Mouse (Mus musculus): ENCODE results near the gene Sh3d19. TPM values are rescaled to one million over a fixed set of nuclear protein-coding genes. Genes with fewer than 3 reads are reported as not detected.

Gene Sh3d19
- 15.4 and 15.6 TPM in 2 replicates for polyA plus RNA-seq (2015; fragmentation: Nextera tagmentation; extraction: Ambion mirVana)

GRCm38 (mm10) chr3:85970742-85971598 is at the start of gene Sh3d19:
Sh3d19 (plus strand) TSS chr3:85971109.
- H3K36me3 ChIP-seq (replicated peaks) = no peaks in the 10 kb centered on the region

GRCm38 (mm10) chr3:85922331-85922730 is 48.6 kb upstream of the Sh3d19 start:
- no peak for ATAC-seq (replicated peaks)
- no peak overlapping the region for H3K4me3 ChIP-seq
- no peak overlapping the region for H3K9ac ChIP-seq
- no peaks in the 10 kb centered on the region for H3K36me3 ChIP-seq (replicated peaks)
- H3K27ac ChIP-seq = no peak overlapping the region
- H3K27me3 ChIP-seq (replicated peaks) = no peaks in the 10 kb centered on the region
- no peaks in the 10 kb centered on the region; the same call in 1 of the 2 replicates for H3K4me1 ChIP-seq
- 84% methylated on average over 3 of the region's 3 CpGs for WGBS
- H3K4me2 ChIP-seq = no peak overlapping the region
- no peaks in the 10 kb centered on the region for H3K9me3 ChIP-seq

More at GRCm38 (mm10) chr3:85970742-85971598, at the start of gene Sh3d19:
- WGBS = under 1% methylated on average over 65 of the region's 73 CpGs
- Histone ChIP-seq H3K9me3 (no peaks in the 10 kb centered on the region), H3K9ac (peak within 1 kb of the TSS; percentile 79), H3K4me2 (peak within 1 kb of the TSS; percentile 65), H3K4me3 (peak within 1 kb of the TSS; percentile 64), H3K4me1 (peaks cover 16% of the 10 kb centered on the region), H3K27ac (peak within 1 kb of the TSS; percentile 65), H3K27me3 (replicated peaks) (no peaks in the 10 kb centered on the region)
- peak; percentile 91 for ATAC-seq (replicated peaks)

- Histone ChIP-seq H3K27ac (no peak overlapping the region), H3K4me1 (no peaks in the 10 kb centered on the region; the same call in 1 of the 2 replicates), H3K36me3 (replicated peaks) (no peaks in the 10 kb centered on the region), H3K4me2 (no peak overlapping the region), H3K9ac (no peak overlapping the region), H3K27me3 (replicated peaks) (no peaks in the 10 kb centered on the region), H3K4me3 (no peak overlapping the region), H3K9me3 (no peaks in the 10 kb centered on the region)
- 77% methylated on average over 8 of the region's 8 CpGs for WGBS
- no peak for ATAC-seq (replicated peaks)
Observed at GRCm38 (mm10) chr3:85923343-85923742, 47.6 kb upstream of the Sh3d19 start.

- Histone ChIP-seq H3K9me3 (no peaks in the 10 kb centered on the region), H3K4me1 (no peaks in the 10 kb centered on the region; the same call in 1 of the 2 replicates), H3K4me2 (peak overlapping the region; percentile 40), H3K36me3 (replicated peaks) (no peaks in the 10 kb centered on the region), H3K27me3 (replicated peaks) (no peaks in the 10 kb centered on the region), H3K4me3 (0 out of 2 replicates have a peak overlapping the region, but pooled peaks have one; percentile 2), H3K27ac (no peak overlapping the region), H3K9ac (no peak overlapping the region)
- WGBS = 45% methylated on average over 18 of the region's 18 CpGs
- ATAC-seq (replicated peaks) = peak; percentile 73
Observed at GRCm38 (mm10) chr3:85923954-85924945, 46.7 kb upstream of the Sh3d19 start.

GRCm38 (mm10) chr3:85927296-85927695 is 43.6 kb upstream of the Sh3d19 start:
- Histone ChIP-seq H3K9me3 (no peaks in the 10 kb centered on the region), H3K36me3 (replicated peaks) (no peaks in the 10 kb centered on the region), H3K27ac (no peak overlapping the region), H3K4me1 (no peaks in the 10 kb centered on the region; the same call in 1 of the 2 replicates), H3K27me3 (replicated peaks) (no peaks in the 10 kb centered on the region), H3K4me3 (no peak overlapping the region), H3K9ac (no peak overlapping the region), H3K4me2 (no peak overlapping the region)
- no peak for ATAC-seq (replicated peaks)
- 80% methylated on average over 9 of the region's 9 CpGs for WGBS

- Histone ChIP-seq H3K4me3 (no peak overlapping the region), H3K9ac (no peak overlapping the region), H3K9me3 (no peaks in the 10 kb centered on the region), H3K36me3 (replicated peaks) (no peaks in the 10 kb centered on the region), H3K27me3 (replicated peaks) (no peaks in the 10 kb centered on the region), H3K4me2 (no peak overlapping the region), H3K27ac (no peak overlapping the region), H3K4me1 (no peaks in the 10 kb centered on the region; the same call in 1 of the 2 replicates)
- no peak for ATAC-seq (replicated peaks)
- WGBS = 75% methylated on average over 5 of the region's 5 CpGs
Observed at GRCm38 (mm10) chr3:85928140-85928611, 42.7 kb upstream of the Sh3d19 start.

GRCm38 (mm10) chr3:85929711-85930110 is 41.2 kb upstream of the Sh3d19 start:
- Histone ChIP-seq H3K27ac (no peak overlapping the region), H3K36me3 (replicated peaks) (no peaks in the 10 kb centered on the region), H3K27me3 (replicated peaks) (no peaks in the 10 kb centered on the region), H3K9ac (no peak overlapping the region), H3K4me3 (no peak overlapping the region), H3K4me2 (no peak overlapping the region), H3K4me1 (no peaks in the 10 kb centered on the region), H3K9me3 (no peaks in the 10 kb centered on the region)
- no peak for ATAC-seq (replicated peaks)
- WGBS = 81% methylated on average over 5 of the region's 5 CpGs

- Histone ChIP-seq H3K9me3 (no peaks in the 10 kb centered on the region), H3K27ac (no peak overlapping the region), H3K4me2 (no peak overlapping the region), H3K9ac (no peak overlapping the region), H3K27me3 (replicated peaks) (no peaks in the 10 kb centered on the region), H3K4me3 (no peak overlapping the region), H3K4me1 (no peaks in the 10 kb centered on the region), H3K36me3 (replicated peaks) (no peaks in the 10 kb centered on the region)
- no peak for ATAC-seq (replicated peaks)
- WGBS = 28% methylated on average over 11 of the region's 11 CpGs
Observed at GRCm38 (mm10) chr3:85930671-85931255, 40.1 kb upstream of the Sh3d19 start.

- no peak overlapping the region for H3K27ac ChIP-seq
Observed at GRCm38 (mm10) chr3:85931859-85932258, 39.0 kb upstream of the Sh3d19 start.

GRCm38 (mm10) chr3:85933586-85933985 is 37.3 kb upstream of the Sh3d19 start:
- Histone ChIP-seq H3K36me3 (replicated peaks) (no peaks in the 10 kb centered on the region), H3K9ac (no peak overlapping the region), H3K4me3 (no peak overlapping the region), H3K9me3 (no peaks in the 10 kb centered on the region), H3K4me1 (no peaks in the 10 kb centered on the region), H3K4me2 (no peak overlapping the region), H3K27ac (no peak overlapping the region), H3K27me3 (replicated peaks) (no peaks in the 10 kb centered on the region)
- WGBS = 94% methylated on average over 5 of the region's 5 CpGs
- no peak for ATAC-seq (replicated peaks)

More at GRCm38 (mm10) chr3:85931859-85932258, 39.0 kb upstream of the Sh3d19 start:
- Histone ChIP-seq H3K27me3 (replicated peaks) (no peaks in the 10 kb centered on the region), H3K36me3 (replicated peaks) (no peaks in the 10 kb centered on the region), H3K4me1 (no peaks in the 10 kb centered on the region), H3K4me3 (no peak overlapping the region), H3K9me3 (no peaks in the 10 kb centered on the region), H3K4me2 (no peak overlapping the region), H3K9ac (no peak overlapping the region)
- WGBS = 88% methylated on average over 6 of the region's 6 CpGs
- ATAC-seq (replicated peaks) = no peak

GRCm38 (mm10) chr3:85950914-85951313 is 20.0 kb upstream of the Sh3d19 start:
- Histone ChIP-seq H3K4me3 (no peak overlapping the region), H3K9me3 (no peaks in the 10 kb centered on the region), H3K9ac (no peak overlapping the region), H3K4me2 (no peak overlapping the region), H3K27ac (no peak overlapping the region), H3K4me1 (no peaks in the 10 kb centered on the region), H3K36me3 (replicated peaks) (no peaks in the 10 kb centered on the region), H3K27me3 (replicated peaks) (no peaks in the 10 kb centered on the region)
- ATAC-seq (replicated peaks) = no peak
- WGBS = 84% methylated on average over 4 of the region's 4 CpGs

Measured in midbrain, embryonic 15.5 days (tissue).